Mouse (Mus musculus): ENCODE measurements around the gene Pxt1. TPM values are rescaled to one million over a fixed set of nuclear protein-coding genes. Genes with fewer than 3 reads are reported as not detected.

Gene Pxt1
- polyA plus RNA-seq, 1 experiment, result not detected

- peaks cover 59% of the 10 kb centered on the region for H3K36me3 ChIP-seq (ENCODE audit: control insufficient read depth, insufficient read depth, low read length)
- no peaks in the 10 kb centered on the region for H3K27me3 ChIP-seq (ENCODE audit: control insufficient read depth, insufficient read depth, low read length)
- no peak overlapping the region for H3K4me3 ChIP-seq (ENCODE audit: low read depth, low read length)
- no peak overlapping the region for H3K27ac ChIP-seq (ENCODE audit: insufficient read depth, low read depth, low read length)
- no peak for TF ChIP-seq POLR2A (IDR thresholded peaks at IDR 0.05; ENCODE audit: low read depth, low read length)
- TF ChIP-seq CTCF (IDR thresholded peaks at IDR 0.05; ENCODE audit: extremely low read depth, insufficient read length, insufficient replicate concordance, low read depth, low read length), result peak; percentile 53; the same call in 1 of the 2 replicates
- no peaks in the 10 kb centered on the region for H3K4me1 ChIP-seq (ENCODE audit: control insufficient read depth, insufficient read depth, insufficient read length, low read length)
Measured at GRCm38 (mm10) chr17:28986833-28987232, 43.2 kb upstream of the Pxt1 start.

- H3K36me3 ChIP-seq (ENCODE audit: control insufficient read depth, insufficient read depth, low read length), result peaks cover 56% of the 10 kb centered on the region
- H3K4me3 ChIP-seq (ENCODE audit: low read depth, low read length), result no peak overlapping the region
- TF ChIP-seq CTCF (IDR thresholded peaks at IDR 0.05; ENCODE audit: extremely low read depth, insufficient read length, insufficient replicate concordance, low read depth, low read length) (no peak), POLR2A (IDR thresholded peaks at IDR 0.05; ENCODE audit: low read depth, low read length) (no peak)
- H3K4me1 ChIP-seq (ENCODE audit: control insufficient read depth, insufficient read depth, insufficient read length, low read length), result no peaks in the 10 kb centered on the region
- no peaks in the 10 kb centered on the region for H3K27me3 ChIP-seq (ENCODE audit: control insufficient read depth, insufficient read depth, low read length)
- H3K27ac ChIP-seq (ENCODE audit: insufficient read depth, low read depth, low read length), result no peak overlapping the region
- WGBS, result 92% methylated on average over 1 of the region's 1 CpGs
Measured at GRCm38 (mm10) chr17:28984724-28985420, 41.2 kb upstream of the Pxt1 start.

GRCm38 (mm10) chr17:28982591-28982990 is 39.0 kb upstream of the Pxt1 start:
- Histone ChIP-seq H3K4me3 (ENCODE audit: low read depth, low read length) (no peak overlapping the region), H3K36me3 (ENCODE audit: control insufficient read depth, insufficient read depth, low read length) (peaks cover 62% of the 10 kb centered on the region), H3K27ac (ENCODE audit: insufficient read depth, low read depth, low read length) (no peak overlapping the region), H3K27me3 (ENCODE audit: control insufficient read depth, insufficient read depth, low read length) (no peaks in the 10 kb centered on the region), H3K4me1 (ENCODE audit: control insufficient read depth, insufficient read depth, insufficient read length, low read length) (no peaks in the 10 kb centered on the region)
- TF ChIP-seq CTCF (IDR thresholded peaks at IDR 0.05; ENCODE audit: extremely low read depth, insufficient read length, insufficient replicate concordance, low read depth, low read length) (no peak), POLR2A (IDR thresholded peaks at IDR 0.05; ENCODE audit: low read depth, low read length) (no peak)
- WGBS, result 48% methylated on average over 4 of the region's 4 CpGs

GRCm38 (mm10) chr17:28981081-28981480 is 37.4 kb upstream of the Pxt1 start:
- WGBS, result 64% methylated on average over 4 of the region's 4 CpGs
- Histone ChIP-seq H3K4me3 (ENCODE audit: low read depth, low read length) (no peak overlapping the region), H3K4me1 (ENCODE audit: control insufficient read depth, insufficient read depth, insufficient read length, low read length) (no peaks in the 10 kb centered on the region), H3K27ac (ENCODE audit: insufficient read depth, low read depth, low read length) (no peak overlapping the region), H3K36me3 (ENCODE audit: control insufficient read depth, insufficient read depth, low read length) (peaks cover 62% of the 10 kb centered on the region), H3K27me3 (ENCODE audit: control insufficient read depth, insufficient read depth, low read length) (no peaks in the 10 kb centered on the region)
- no peak for TF ChIP-seq CTCF (IDR thresholded peaks at IDR 0.05; ENCODE audit: extremely low read depth, insufficient read length, insufficient replicate concordance, low read depth, low read length)

GRCm38 (mm10) chr17:28979091-28979490 is 35.5 kb upstream of the Pxt1 start:
- H3K36me3 ChIP-seq (ENCODE audit: control insufficient read depth, insufficient read depth, low read length), result peaks cover 69% of the 10 kb centered on the region
- H3K4me3 ChIP-seq (ENCODE audit: low read depth, low read length), result no peak overlapping the region
- TF ChIP-seq POLR2A (IDR thresholded peaks at IDR 0.05; ENCODE audit: low read depth, low read length) (no peak), CTCF (IDR thresholded peaks at IDR 0.05; ENCODE audit: extremely low read depth, insufficient read length, insufficient replicate concordance, low read depth, low read length) (no peak)
- H3K4me1 ChIP-seq (ENCODE audit: control insufficient read depth, insufficient read depth, insufficient read length, low read length), result no peaks in the 10 kb centered on the region
- H3K27me3 ChIP-seq (ENCODE audit: control insufficient read depth, insufficient read depth, low read length), result no peaks in the 10 kb centered on the region
- 94% methylated on average over 4 of the region's 4 CpGs for WGBS
- H3K27ac ChIP-seq (ENCODE audit: insufficient read depth, low read depth, low read length), result no peak overlapping the region

- H3K36me3 ChIP-seq (ENCODE audit: control insufficient read depth, insufficient read depth, low read length), result peaks cover 72% of the 10 kb centered on the region
- H3K4me1 ChIP-seq (ENCODE audit: control insufficient read depth, insufficient read depth, insufficient read length, low read length), result no peaks in the 10 kb centered on the region
- H3K27me3 ChIP-seq (ENCODE audit: control insufficient read depth, insufficient read depth, low read length), result no peaks in the 10 kb centered on the region
- H3K27ac ChIP-seq (ENCODE audit: insufficient read depth, low read depth, low read length), result no peak overlapping the region
- no peak overlapping the region for H3K4me3 ChIP-seq (ENCODE audit: low read depth, low read length)
- TF ChIP-seq CTCF (IDR thresholded peaks at IDR 0.05; ENCODE audit: extremely low read depth, insufficient read length, insufficient replicate concordance, low read depth, low read length), result no peak
- no peak for TF ChIP-seq POLR2A (IDR thresholded peaks at IDR 0.05; ENCODE audit: low read depth, low read length)
Measured at GRCm38 (mm10) chr17:28970122-28970521, 26.5 kb upstream of the Pxt1 start.

- peaks cover 1% of the 10 kb centered on the region; the same call in 1 of the 2 replicates for H3K4me1 ChIP-seq (ENCODE audit: control insufficient read depth, insufficient read depth, insufficient read length, low read length)
- no peak overlapping the region for H3K4me3 ChIP-seq (ENCODE audit: low read depth, low read length)
- H3K27ac ChIP-seq (ENCODE audit: insufficient read depth, low read depth, low read length), result peak overlapping the region; percentile 25; the same call in 1 of the 2 replicates
- 70% methylated on average over 11 of the region's 11 CpGs for WGBS
- H3K36me3 ChIP-seq (ENCODE audit: control insufficient read depth, insufficient read depth, low read length), result peaks cover 71% of the 10 kb centered on the region
- TF ChIP-seq POLR2A (IDR thresholded peaks at IDR 0.05; ENCODE audit: low read depth, low read length) (no peak), CTCF (IDR thresholded peaks at IDR 0.05; ENCODE audit: extremely low read depth, insufficient read length, insufficient replicate concordance, low read depth, low read length) (no peak)
- no peaks in the 10 kb centered on the region for H3K27me3 ChIP-seq (ENCODE audit: control insufficient read depth, insufficient read depth, low read length)
Measured at GRCm38 (mm10) chr17:28967021-28967610, 23.5 kb upstream of the Pxt1 start.

Data from small intestine, adult 2 months (tissue).